Mouse (Mus musculus) limb, embryonic 10.5 days (tissue): ENCODE results near the gene Arhgap21. TPM values are rescaled to one million over a fixed set of nuclear protein-coding genes. Genes with fewer than 3 reads are reported as not detected.
A peak's percentile ranks its signal among the peaks of the same experiment; 100 is the strongest.

Source experiments
- DNase-seq: peaks from one replicate; pipeline ENCODE4 v3.0.0-alpha.2; 2017; ENCODE audit warnings: low spot score
- H3K27ac ChIP-seq: fragments of 300-500 bp; sonication (generic); 2 replicates; pipeline ENCODE4 v1.5.1; 2016; ENCODE audit warnings: mild to moderate bottlenecking
- H3K27me3 ChIP-seq: fragments of 300-500 bp; sonication (generic); 2 replicates; pipeline ENCODE4 v1.6.1; 2016; ENCODE audit warnings: low read depth, mild to moderate bottlenecking; ENCODE audit not compliant: poor library complexity, severe bottlenecking
- H3K36me3 ChIP-seq: fragments of 300-500 bp; sonication (generic); 2 replicates; pipeline ENCODE4 v1.6.1; 2016; ENCODE audit warnings: mild to moderate bottlenecking, moderate library complexity
- H3K4me1 ChIP-seq: fragments of 300-500 bp; sonication (generic); 2 replicates; pipeline ENCODE4 v1.6.1; 2016
- H3K4me3 ChIP-seq: fragments of 300-500 bp; sonication (generic); 2 replicates; pipeline ENCODE4 v1.5.1; 2016; ENCODE audit warnings: mild to moderate bottlenecking, moderate library complexity
- H3K9me3 ChIP-seq: fragments of 300-500 bp; sonication (generic); replicated peaks from 2 replicates; pipeline ENCODE4 v1.6.1; 2016; ENCODE audit warnings: mild to moderate bottlenecking
- WGBS: fragments of 180-500 bp; shearing (Covaris S2); methylation state at CpG from one replicate; pipeline ENCODE4 v1.1.7; 2016; 5-methylcytosine and 5-hydroxymethylcytosine counted together
- polyA plus RNA-seq: library from polyadenylated mRNA; unstranded; fragments of >200 nt; fragmentation: Nextera tagmentation; extraction: Ambion mirVana; gene quantifications from 2 replicates; pipeline ENCODE4 v1.2.1, GENCODE M21; 2016

Gene Arhgap21
- 12.9 and 13.6 TPM in 2 replicates for polyA plus RNA-seq

DNA sequence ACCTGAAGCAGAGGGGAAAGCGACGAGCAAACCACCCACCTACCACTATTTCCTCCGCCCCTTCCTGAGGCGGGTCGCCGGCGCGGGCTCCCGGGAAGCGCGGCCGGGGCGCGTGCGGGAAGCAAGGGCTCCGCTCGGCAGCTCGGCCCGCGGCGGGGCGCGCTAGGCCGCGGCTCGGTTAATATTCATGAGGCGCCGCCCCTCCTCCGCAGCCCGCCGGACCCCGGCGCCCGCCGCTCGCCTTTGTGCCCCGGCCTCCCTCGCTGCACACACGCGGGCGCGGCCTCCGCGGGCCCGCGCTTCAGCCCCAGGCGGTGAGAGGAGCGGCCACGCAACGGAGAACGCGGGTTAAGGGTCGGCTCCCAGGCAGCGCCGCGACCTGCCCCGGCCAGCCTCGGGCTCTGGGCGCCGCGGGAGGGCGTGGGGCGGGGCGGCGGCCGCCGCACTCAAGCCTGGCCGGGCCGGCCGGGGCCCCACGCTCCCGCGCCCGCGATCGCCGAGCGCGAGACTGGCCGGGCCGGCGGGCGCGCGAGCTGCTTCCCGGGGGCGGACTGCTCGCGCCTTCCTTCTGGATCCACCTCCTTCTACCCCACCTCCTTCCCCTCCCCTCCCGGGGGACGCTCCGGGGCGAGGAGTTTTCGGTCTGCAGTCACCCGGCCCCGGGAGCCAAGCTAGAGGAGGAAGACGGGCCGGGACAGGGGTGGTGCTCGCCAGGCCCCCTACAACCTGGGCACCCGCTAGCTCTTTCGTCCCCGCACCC lies at the start of gene Arhgap21:
Gene Arhgap21, minus strand, starts transcription at position 441 of the 760 bp plus-strand sequence.
- peak; percentile 80 for DNase-seq
- Histone ChIP-seq H3K4me3 (peak within 1 kb of the TSS; percentile 83), H3K4me1 (peaks cover 26% of the 10 kb centered on the region), H3K36me3 (no peaks in the 10 kb centered on the region), H3K27me3 (no peaks in the 10 kb centered on the region), H3K9me3 (no peaks in the 10 kb centered on the region), H3K27ac (peak within 1 kb of the TSS; percentile 99)
- under 1% methylated on average over 102 of the region's 102 CpGs for WGBS

DNA sequence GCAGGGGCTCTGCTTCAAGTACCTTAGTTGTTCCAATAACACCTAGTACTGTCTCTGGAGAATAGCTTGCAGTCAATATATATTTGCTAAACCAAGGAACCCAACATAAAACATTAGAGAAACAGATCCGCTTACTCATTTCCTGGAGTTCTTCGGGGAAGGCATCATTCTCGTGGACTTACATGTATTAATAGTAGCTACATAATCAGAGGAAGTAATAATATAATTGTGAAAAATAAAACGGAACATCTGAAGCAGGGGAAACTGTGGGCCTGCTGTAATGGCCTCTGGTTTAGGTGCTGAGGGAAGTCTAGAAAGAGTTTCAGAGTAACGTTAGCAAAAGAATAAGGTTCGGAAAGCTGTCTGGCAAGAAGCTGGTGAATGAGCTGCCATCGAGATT lies 47.9 kb upstream of the Arhgap21 start:
- Histone ChIP-seq H3K27ac (no peak overlapping the region), H3K4me3 (no peak overlapping the region), H3K36me3 (no peaks in the 10 kb centered on the region), H3K27me3 (no peaks in the 10 kb centered on the region), H3K4me1 (peaks cover 3% of the 10 kb centered on the region; the same call in 1 of the 2 replicates), H3K9me3 (no peaks in the 10 kb centered on the region)
- 88% methylated on average over 7 of the region's 7 CpGs for WGBS
- DNase-seq: no peak

DNA sequence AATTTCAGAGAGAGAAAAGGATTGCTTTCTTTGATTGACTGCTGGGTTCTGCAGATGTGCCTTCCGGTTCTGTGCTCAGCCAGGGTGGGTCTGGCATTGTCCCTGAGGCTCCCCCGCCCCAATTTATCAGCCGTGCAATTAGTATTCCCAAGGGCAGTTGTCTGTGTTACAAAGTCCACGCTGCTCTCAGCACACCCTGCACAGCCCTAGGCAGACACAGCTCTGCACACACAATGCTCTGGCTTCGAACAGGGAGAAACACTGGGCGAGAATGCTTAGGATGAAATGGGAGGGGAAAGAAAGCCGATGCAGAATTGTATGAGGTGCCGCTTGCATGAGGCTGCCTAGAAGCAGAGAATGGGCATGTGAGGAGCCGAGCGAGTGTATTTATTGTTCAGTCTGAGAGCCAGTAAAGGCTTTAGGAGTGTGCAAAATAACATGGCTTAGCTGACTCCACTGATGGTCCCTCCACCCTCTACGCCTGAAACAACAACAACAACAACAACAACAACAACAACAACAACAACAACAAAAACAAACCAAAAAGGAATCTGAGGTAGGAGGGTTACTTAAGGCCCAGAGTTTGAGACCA lies 42.2 kb upstream of the Arhgap21 start:
- no peak for DNase-seq
- no peaks in the 10 kb centered on the region for H3K9me3 ChIP-seq
- no peak overlapping the region for H3K4me3 ChIP-seq
- no peaks in the 10 kb centered on the region for H3K4me1 ChIP-seq
- H3K27me3 ChIP-seq: no peaks in the 10 kb centered on the region
- no peak overlapping the region for H3K27ac ChIP-seq
- WGBS: 81% methylated on average over 11 of the region's 11 CpGs
- H3K36me3 ChIP-seq: no peaks in the 10 kb centered on the region

DNA sequence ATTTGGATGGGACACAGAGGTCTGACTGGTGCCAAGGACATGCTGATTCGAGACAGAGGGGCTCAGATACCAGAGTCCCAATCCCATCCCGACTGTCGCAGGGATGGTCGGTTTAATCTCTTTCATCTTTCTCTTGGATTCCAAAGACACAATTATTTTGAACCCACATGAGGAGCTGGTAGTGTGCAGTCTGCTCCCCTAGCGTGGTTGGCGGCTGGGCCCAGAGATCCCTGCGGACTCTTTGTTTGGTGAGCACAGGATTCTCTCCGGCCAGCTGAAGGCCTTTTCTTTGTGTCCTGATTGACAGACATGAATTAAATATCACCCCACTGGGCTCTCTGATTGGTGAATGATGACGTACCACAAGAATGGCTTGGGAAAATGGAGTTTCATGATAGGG lies 41.5 kb upstream of the Arhgap21 start:
- DNase-seq: no peak
- Histone ChIP-seq H3K9me3 (no peaks in the 10 kb centered on the region), H3K27me3 (no peaks in the 10 kb centered on the region), H3K4me1 (no peaks in the 10 kb centered on the region), H3K4me3 (no peak overlapping the region), H3K27ac (no peak overlapping the region), H3K36me3 (no peaks in the 10 kb centered on the region)
- WGBS: 79% methylated on average over 9 of the region's 9 CpGs

DNA sequence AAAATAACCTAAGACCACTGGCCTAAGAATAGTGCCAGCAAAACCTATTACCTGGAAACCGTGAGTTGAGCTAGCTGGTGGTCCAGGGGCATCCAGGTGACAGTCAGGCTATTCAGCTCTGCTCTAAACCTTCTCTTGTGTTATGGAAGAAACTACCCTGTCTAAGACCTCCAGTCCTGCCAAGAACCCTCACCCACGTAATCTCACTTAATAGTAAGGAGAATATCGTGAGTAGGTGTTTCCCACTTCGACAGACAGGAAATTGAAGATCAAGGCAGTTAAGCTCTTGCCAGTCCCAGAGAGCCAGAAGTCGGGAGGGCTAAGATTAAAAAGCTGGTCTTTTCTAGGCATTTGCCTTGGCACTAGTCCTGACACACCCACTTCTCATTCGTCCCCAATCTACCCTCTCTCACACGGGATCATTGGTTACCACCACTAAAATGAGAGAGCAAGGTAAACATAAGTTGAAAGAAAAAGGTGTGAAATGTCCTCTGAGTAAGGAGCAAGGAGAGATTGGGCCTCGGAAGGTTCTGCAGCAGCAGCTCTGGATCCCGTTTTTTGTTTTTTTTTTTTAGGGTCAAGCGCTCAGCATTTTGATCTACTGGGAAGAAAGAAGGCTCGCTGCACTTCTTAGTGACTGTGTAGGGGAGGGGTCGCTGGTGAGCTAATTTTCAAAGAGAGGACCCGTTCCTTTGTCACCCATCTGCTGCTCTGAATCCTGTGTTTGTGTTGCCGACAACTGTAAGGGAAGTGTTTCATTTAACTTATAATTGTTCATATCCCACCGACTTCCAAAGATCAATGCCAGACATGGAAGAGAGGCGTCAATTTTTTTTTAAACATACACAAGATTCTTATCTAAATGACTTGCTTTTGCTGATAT lies 40.8 kb upstream of the Arhgap21 start:
- WGBS: 51% methylated on average over 16 of the region's 16 CpGs
- Histone ChIP-seq H3K36me3 (no peaks in the 10 kb centered on the region), H3K27ac (no peak overlapping the region), H3K4me3 (no peak overlapping the region), H3K4me1 (no peaks in the 10 kb centered on the region), H3K9me3 (no peaks in the 10 kb centered on the region), H3K27me3 (no peaks in the 10 kb centered on the region)
- no peak for DNase-seq

DNA sequence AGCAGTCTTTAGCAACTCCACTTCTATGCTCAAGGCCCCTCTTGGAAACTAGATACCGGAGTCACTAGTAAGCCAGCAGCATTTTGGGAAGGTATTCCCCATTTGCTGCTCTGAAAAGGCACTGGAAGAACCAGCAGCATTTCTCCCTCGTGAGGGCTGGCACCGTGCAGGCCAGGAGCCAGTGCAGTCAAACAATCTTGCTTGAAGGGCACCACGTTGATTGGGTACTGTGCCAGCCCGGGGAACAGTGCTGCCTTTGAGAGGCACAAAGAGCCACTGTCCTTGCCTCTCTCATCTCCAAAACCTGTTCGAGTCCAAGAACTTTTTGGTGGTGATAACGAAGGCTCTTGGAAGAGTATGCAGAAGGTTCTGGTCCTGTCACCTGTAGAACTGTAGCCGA lies 33.9 kb upstream of the Arhgap21 start:
- Histone ChIP-seq H3K9me3 (no peaks in the 10 kb centered on the region), H3K4me1 (peaks cover 8% of the 10 kb centered on the region), H3K27me3 (no peaks in the 10 kb centered on the region), H3K4me3 (no peak overlapping the region), H3K36me3 (no peaks in the 10 kb centered on the region), H3K27ac (no peak overlapping the region)
- DNase-seq: no peak
- 92% methylated on average over 8 of the region's 8 CpGs for WGBS

DNA sequence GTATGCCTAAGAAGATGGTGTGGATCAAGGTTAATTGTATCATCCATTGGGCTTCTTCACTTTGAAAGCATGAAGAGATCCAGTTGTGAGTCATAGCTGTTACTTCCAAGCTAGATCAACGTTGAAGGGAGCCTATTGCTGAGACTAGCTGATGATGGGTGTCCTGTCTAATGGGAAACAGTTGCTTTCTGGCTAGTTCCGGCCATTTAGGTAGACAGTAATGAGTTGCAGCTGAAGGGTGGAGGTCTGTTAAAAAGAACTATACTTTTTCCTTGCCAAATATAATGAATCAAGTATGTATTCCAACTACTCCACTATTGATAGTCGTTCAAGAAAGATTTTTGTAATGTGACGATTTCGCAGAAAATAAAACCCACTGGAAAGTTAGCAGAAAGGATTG lies 32.5 kb upstream of the Arhgap21 start:
- Histone ChIP-seq H3K9me3 (no peaks in the 10 kb centered on the region), H3K4me3 (no peak overlapping the region), H3K4me1 (peaks cover 8% of the 10 kb centered on the region), H3K36me3 (no peaks in the 10 kb centered on the region), H3K27me3 (no peaks in the 10 kb centered on the region), H3K27ac (no peak overlapping the region)
- no peak for DNase-seq
- WGBS: 47% methylated on average over 5 of the region's 5 CpGs

DNA sequence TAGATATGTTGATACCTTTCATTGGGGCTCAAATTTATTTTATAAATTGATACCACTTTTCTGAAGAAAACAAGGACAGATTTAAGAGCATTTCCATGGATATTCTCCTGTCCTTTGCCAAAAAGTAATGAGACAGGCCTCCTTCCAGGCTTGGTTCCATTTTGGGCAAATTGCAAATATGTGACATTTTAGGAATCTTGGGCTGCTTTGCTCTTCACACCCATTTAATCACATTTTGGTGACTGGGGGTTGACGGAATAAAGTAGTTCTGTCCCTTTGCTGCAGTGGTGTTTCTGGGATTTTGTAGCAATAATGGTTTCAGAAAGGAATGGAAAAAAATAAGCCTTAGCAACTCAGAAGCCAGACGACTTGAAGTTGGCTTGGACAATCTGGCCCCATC lies 26.9 kb upstream of the Arhgap21 start:
- no peaks in the 10 kb centered on the region for H3K4me1 ChIP-seq
- no peak overlapping the region for H3K27ac ChIP-seq
- no peaks in the 10 kb centered on the region for H3K36me3 ChIP-seq
- 88% methylated on average over 2 of the region's 2 CpGs for WGBS
- DNase-seq: no peak
- no peak overlapping the region for H3K4me3 ChIP-seq
- H3K9me3 ChIP-seq: no peaks in the 10 kb centered on the region
- H3K27me3 ChIP-seq: no peaks in the 10 kb centered on the region

DNA sequence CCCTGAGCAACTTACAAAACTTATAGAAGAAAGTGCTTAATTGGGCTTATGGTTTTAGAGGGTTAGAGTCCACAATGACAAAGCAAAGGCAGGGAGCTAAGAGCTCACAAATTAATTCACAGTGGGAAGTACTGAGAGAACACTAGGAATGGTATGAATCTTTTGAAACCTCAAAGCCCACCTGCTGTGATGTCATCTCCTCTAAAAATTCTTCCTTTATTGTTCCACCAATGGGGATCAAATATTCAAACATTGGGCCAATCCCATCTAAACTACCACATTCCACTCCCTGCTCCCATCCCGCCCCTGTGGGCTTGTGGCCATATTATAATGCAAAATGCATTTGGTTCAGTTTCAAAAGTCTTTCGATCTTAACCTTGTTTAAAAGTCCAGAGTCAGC lies 22.8 kb upstream of the Arhgap21 start:
- no peak for DNase-seq
- no peaks in the 10 kb centered on the region for H3K36me3 ChIP-seq
- no peak overlapping the region for H3K27ac ChIP-seq
- H3K27me3 ChIP-seq: no peaks in the 10 kb centered on the region
- no peaks in the 10 kb centered on the region for H3K4me1 ChIP-seq
- no peaks in the 10 kb centered on the region for H3K9me3 ChIP-seq
- no peak overlapping the region for H3K4me3 ChIP-seq
- WGBS: 94% methylated on average over 2 of the region's 2 CpGs

DNA sequence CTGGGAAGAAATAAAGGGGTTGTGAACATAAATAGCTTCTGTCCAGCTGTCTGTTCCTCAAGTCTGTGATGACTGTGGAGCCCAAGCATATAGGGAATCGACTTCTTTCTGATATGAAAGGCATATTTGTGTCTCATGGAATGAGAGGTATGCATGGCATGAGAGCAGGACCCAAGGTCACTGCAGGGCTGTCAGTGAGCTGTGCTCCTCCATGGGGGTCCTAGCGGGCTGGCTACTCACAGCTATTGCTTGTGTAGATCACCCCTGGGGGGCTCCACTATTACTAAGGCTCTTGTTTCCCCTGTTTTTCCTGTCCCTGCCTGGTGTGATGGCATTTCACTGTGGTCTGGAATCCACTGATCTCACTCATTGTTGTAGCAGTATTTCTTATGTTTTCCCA lies 22.2 kb upstream of the Arhgap21 start:
- WGBS: 72% methylated on average over 2 of the region's 2 CpGs
- Histone ChIP-seq H3K27ac (no peak overlapping the region), H3K36me3 (no peaks in the 10 kb centered on the region), H3K27me3 (no peaks in the 10 kb centered on the region), H3K9me3 (no peaks in the 10 kb centered on the region), H3K4me3 (no peak overlapping the region), H3K4me1 (no peaks in the 10 kb centered on the region)
- DNase-seq: no peak

DNA sequence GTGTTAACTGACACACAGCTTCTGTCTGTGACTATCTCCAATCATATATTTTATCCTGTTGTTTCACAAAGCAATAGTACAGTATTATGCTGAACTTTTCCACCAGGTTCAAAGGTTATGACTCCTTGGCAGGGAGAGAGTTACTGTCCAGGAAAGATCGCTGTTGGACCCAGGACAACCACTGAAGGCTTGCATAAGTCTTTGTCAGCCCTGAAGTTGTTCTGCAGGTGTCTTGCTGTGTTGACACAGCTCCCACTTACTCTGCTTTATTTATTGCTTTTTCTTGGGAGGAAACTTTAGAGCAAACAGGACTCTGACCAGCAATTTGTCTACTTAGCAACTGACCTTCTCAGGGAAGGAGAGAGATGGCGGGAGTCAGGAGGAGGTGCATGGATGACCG lies 21.4 kb upstream of the Arhgap21 start:
- no peak for DNase-seq
- no peaks in the 10 kb centered on the region for H3K4me1 ChIP-seq
- no peaks in the 10 kb centered on the region for H3K27me3 ChIP-seq
- H3K9me3 ChIP-seq: no peaks in the 10 kb centered on the region
- H3K27ac ChIP-seq: no peak overlapping the region
- no peaks in the 10 kb centered on the region for H3K36me3 ChIP-seq
- 83% methylated on average over 3 of the region's 3 CpGs for WGBS
- H3K4me3 ChIP-seq: no peak overlapping the region

DNA sequence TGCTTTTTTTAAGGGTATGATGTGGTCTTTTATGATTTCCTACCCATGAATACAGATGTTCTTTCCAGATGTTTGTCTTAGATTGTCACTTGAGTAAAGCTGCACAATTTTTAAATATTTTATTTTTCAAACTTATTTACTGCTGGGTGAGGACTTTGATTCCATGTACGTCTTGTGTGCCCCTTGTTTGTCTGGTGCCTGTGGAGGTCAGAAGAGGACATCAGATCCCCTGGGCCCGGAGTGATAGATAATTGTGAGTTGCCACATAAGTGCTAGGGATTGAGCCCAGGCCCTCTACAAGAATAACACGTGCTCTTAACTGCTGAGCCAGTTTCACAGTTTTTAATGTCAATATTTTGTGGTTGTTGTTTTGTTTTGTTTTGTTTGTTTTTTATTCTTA lies 19.1 kb upstream of the Arhgap21 start:
- Histone ChIP-seq H3K4me3 (no peak overlapping the region), H3K27ac (no peak overlapping the region), H3K36me3 (no peaks in the 10 kb centered on the region), H3K4me1 (no peaks in the 10 kb centered on the region), H3K9me3 (no peaks in the 10 kb centered on the region), H3K27me3 (no peaks in the 10 kb centered on the region)
- WGBS: 65% methylated on average over 3 of the region's 3 CpGs
- no peak for DNase-seq

DNA sequence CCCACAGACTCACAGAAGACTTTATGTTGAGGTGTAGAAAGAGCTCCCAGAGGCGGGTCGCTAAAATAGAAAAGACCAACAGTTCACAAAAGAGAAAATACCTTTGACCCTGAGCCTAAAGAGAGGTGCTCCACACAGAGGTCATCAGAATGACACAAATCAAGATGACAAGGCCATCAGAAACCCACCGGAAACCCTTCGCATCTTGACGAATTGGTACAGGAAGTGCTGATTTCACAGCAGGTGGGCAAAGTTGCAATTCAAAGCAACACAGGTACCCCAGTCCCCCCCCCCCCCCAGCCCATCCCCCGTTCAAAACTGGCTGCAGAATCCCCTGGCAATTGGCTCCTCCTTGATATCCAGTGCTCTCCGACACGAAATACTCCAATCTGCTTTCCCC lies 10.0 kb upstream of the Arhgap21 start:
- Histone ChIP-seq H3K36me3 (no peaks in the 10 kb centered on the region), H3K4me3 (no peak overlapping the region), H3K27me3 (no peaks in the 10 kb centered on the region), H3K9me3 (no peaks in the 10 kb centered on the region), H3K4me1 (no peaks in the 10 kb centered on the region), H3K27ac (no peak overlapping the region)
- WGBS: 61% methylated on average over 8 of the region's 8 CpGs
- DNase-seq: no peak
